Mouse (Mus musculus) MEL (cell line): ENCODE measurements around the gene Pqlc2. TPM values are rescaled to one million over a fixed set of nuclear protein-coding genes. Genes with fewer than 3 reads are reported as not detected.

Experiments used
- DNase-seq: peaks from one replicate; pipeline ENCODE4 v3.0.0; 2011; ENCODE audit warnings: low read depth, low spot score
- H3K27ac ChIP-seq: 2 replicates; pipeline ENCODE4 v1.5.1; 2012; ENCODE audit warnings: low read depth, mild to moderate bottlenecking, control low read depth, low read length, moderate library complexity; ENCODE audit not compliant: control insufficient read depth
- H3K27me3 ChIP-seq, 2 experiments: fragments of 150-350 bp in 1 of 2; sonication (generic) in 1 of 2; 2 replicates each; pipeline ENCODE4 v1.6.1; 2012; ENCODE audit warnings: low read length in 2 of 2, mild to moderate bottlenecking in 2 of 2, improper control_type of control experiment in 1 of 2, moderate library complexity in 1 of 2; ENCODE audit not compliant: insufficient read depth in 2 of 2, control insufficient read depth in 1 of 2
- H3K36me3 ChIP-seq, 2 experiments: 2 replicates each; pipeline ENCODE4 v1.6.1; 2012 to 2014; ENCODE audit warnings: low read length in 2 of 2, improper control_type of control experiment in 1 of 2, inconsistent platforms in 1 of 2, mild to moderate bottlenecking in 1 of 2; ENCODE audit not compliant: insufficient read depth in 2 of 2, control insufficient read depth in 1 of 2
- H3K4me1 ChIP-seq, 2 experiments: fragments of 150-350 bp in 1 of 2; sonication (generic) in 1 of 2; 2 replicates each; pipeline ENCODE4 v1.6.1; 2012; ENCODE audit warnings: low read length in 2 of 2, improper control_type of control experiment in 1 of 2, mild to moderate bottlenecking in 1 of 2; ENCODE audit not compliant: insufficient read depth in 2 of 2, control insufficient read depth in 1 of 2
- H3K4me3 ChIP-seq, 2 experiments: fragments of 150-350 bp in 1 of 2; sonication (generic) in 1 of 2; 2 replicates each; pipeline ENCODE4 v1.5.1; 2012; ENCODE audit warnings: low read depth in 2 of 2, low read length in 2 of 2, mild to moderate bottlenecking in 2 of 2, moderate library complexity in 2 of 2, control low read depth in 1 of 2, improper control_type of control experiment in 1 of 2; ENCODE audit not compliant: control insufficient read depth in 1 of 2, insufficient read depth in 1 of 2
- H3K79me2 ChIP-seq: 2 replicates; pipeline ENCODE4 v1.6.1; 2012; ENCODE audit warnings: mild to moderate bottlenecking, low read length, moderate library complexity; ENCODE audit not compliant: control insufficient read depth, poor library complexity, insufficient read depth
- H3K9ac ChIP-seq: 2 replicates; pipeline ENCODE4 v1.6.1; 2012; ENCODE audit warnings: low read depth, mild to moderate bottlenecking, control low read depth, low read length, moderate library complexity; ENCODE audit not compliant: control insufficient read depth, poor library complexity, severe bottlenecking
- H3K9me3 ChIP-seq: fragments of 150-350 bp; sonication (generic); replicated peaks from 2 replicates; pipeline ENCODE4 v1.6.1; 2012; ENCODE audit warnings: mild to moderate bottlenecking, low read length, improper control_type of control experiment, moderate library complexity; ENCODE audit not compliant: insufficient read depth
- BHLHE40 ChIP-seq: IDR thresholded peaks from 2 replicates; pipeline ENCODE4 v1.6.1; 2012; ENCODE audit warnings: low read depth, mild to moderate bottlenecking, inconsistent platforms, low read length, improper control_type of control experiment, borderline replicate concordance
- CHD1 ChIP-seq: IDR thresholded peaks from 2 replicates; pipeline ENCODE4 v1.6.1; 2012; ENCODE audit warnings: low read depth, mild to moderate bottlenecking, inconsistent platforms, low read length, improper control_type of control experiment
- CHD2 ChIP-seq: IDR thresholded peaks from 2 replicates; pipeline ENCODE4 v1.6.1; 2011; ENCODE audit warnings: low read length, improper control_type of control experiment
- CTCF ChIP-seq, 3 experiments: IDR thresholded peaks in 2 of 3; conservative IDR thresholded peaks in 1 of 3; 2 replicates each; pipeline ENCODE4 v1.5.1; 2011 to 2012; ENCODE audit warnings: low read length in 3 of 3, low read depth in 2 of 3, mild to moderate bottlenecking in 2 of 3, improper control_type of control experiment in 1 of 3, inconsistent platforms in 1 of 3, mixed read lengths in 1 of 3, moderate library complexity in 1 of 3; ENCODE audit not compliant: control insufficient read depth in 1 of 3, insufficient read depth in 1 of 3, poor library complexity in 1 of 3, severe bottlenecking in 1 of 3
- E2F4 ChIP-seq: IDR thresholded peaks from 2 replicates; pipeline ENCODE4 v1.6.1; 2011; ENCODE audit warnings: low read depth, low read length, improper control_type of control experiment, borderline replicate concordance
- ELF1 ChIP-seq: IDR thresholded peaks from 2 replicates; pipeline ENCODE4 v1.6.1; 2014; ENCODE audit warnings: low read depth, mild to moderate bottlenecking, inconsistent platforms, low read length, improper control_type of control experiment, moderate library complexity
- ETS1 ChIP-seq: IDR thresholded peaks from 2 replicates; pipeline ENCODE4 v1.6.1; 2012; ENCODE audit warnings: low read depth, mild to moderate bottlenecking, inconsistent platforms, low read length, improper control_type of control experiment, moderate library complexity
- GATA1 ChIP-seq: IDR thresholded peaks from 2 replicates; pipeline ENCODE4 v1.6.1; 2011; ENCODE audit warnings: low read depth, low read length, improper control_type of control experiment
- JUND ChIP-seq: IDR thresholded peaks from 2 replicates; pipeline ENCODE4 v1.6.1; 2011; ENCODE audit warnings: low read depth, mild to moderate bottlenecking, improper control_type of control experiment, low read length
- KAT2A ChIP-seq: conservative IDR thresholded peaks from 2 replicates; pipeline ENCODE4 v1.6.1; 2012; ENCODE audit warnings: low read depth, low read length, improper control_type of control experiment, inconsistent platforms
- MAFK ChIP-seq: IDR thresholded peaks from 2 replicates; pipeline ENCODE4 v1.6.1; 2011; ENCODE audit warnings: low read depth, mild to moderate bottlenecking, low read length, improper control_type of control experiment, borderline replicate concordance
- MAX ChIP-seq: IDR thresholded peaks from 2 replicates; pipeline ENCODE4 v1.6.1; 2011; ENCODE audit warnings: low read length, improper control_type of control experiment
- MYC ChIP-seq: IDR thresholded peaks from 2 replicates; pipeline ENCODE4 v1.6.1; 2011; ENCODE audit warnings: low read depth, mild to moderate bottlenecking, low read length, improper control_type of control experiment, moderate library complexity
- NRF1 ChIP-seq: IDR thresholded peaks from 2 replicates; pipeline ENCODE4 v1.6.1; 2014; ENCODE audit warnings: low read depth, mild to moderate bottlenecking, inconsistent platforms, low read length, improper control_type of control experiment, moderate library complexity; ENCODE audit not compliant: poor library complexity, insufficient read depth, severe bottlenecking
- POLR2A ChIP-seq, 2 experiments: IDR thresholded peaks; 2 replicates each; pipeline ENCODE4 v1.6.1; 2011 to 2012; ENCODE audit warnings: low read length in 2 of 2, mild to moderate bottlenecking in 2 of 2, control low read depth in 1 of 2, improper control_type of control experiment in 1 of 2, low read depth in 1 of 2, moderate library complexity in 1 of 2; ENCODE audit not compliant: control insufficient read depth in 1 of 2, insufficient read depth in 1 of 2, poor library complexity in 1 of 2
- POLR2AphosphoS2 ChIP-seq: IDR thresholded peaks from 2 replicates; pipeline ENCODE4 v1.6.1; 2011; ENCODE audit warnings: low read length, improper control_type of control experiment
- POLR2AphosphoS5 ChIP-seq: IDR thresholded peaks from 2 replicates; pipeline ENCODE4 v1.6.1; 2012; ENCODE audit warnings: low read depth, borderline replicate concordance, mild to moderate bottlenecking, inconsistent platforms, low read length, moderate library complexity, mixed read lengths
- SIN3A ChIP-seq: IDR thresholded peaks from 2 replicates; pipeline ENCODE4 v1.6.1; 2012; ENCODE audit warnings: low read length, improper control_type of control experiment, inconsistent platforms
- SMC3 ChIP-seq: IDR thresholded peaks from 2 replicates; pipeline ENCODE4 v1.6.1; 2011; ENCODE audit warnings: low read depth, low read length, improper control_type of control experiment
- TBP ChIP-seq: IDR thresholded peaks from 2 replicates; pipeline ENCODE4 v1.8.0; 2011; ENCODE audit warnings: low read depth, low read length, improper control_type of control experiment
- UBTF ChIP-seq: IDR thresholded peaks from 2 replicates; pipeline ENCODE4 v1.6.1; 2012; ENCODE audit warnings: low read depth, mild to moderate bottlenecking, inconsistent platforms, low read length, improper control_type of control experiment, moderate library complexity, borderline replicate concordance; ENCODE audit not compliant: insufficient read depth
- USF2 ChIP-seq, 2 experiments: IDR thresholded peaks; 2 replicates each; pipeline ENCODE4 v1.6.1; 2011 to 2012; ENCODE audit warnings: improper control_type of control experiment in 2 of 2, low read length in 2 of 2, borderline replicate concordance in 1 of 2, inconsistent platforms in 1 of 2, low read depth in 1 of 2, mild to moderate bottlenecking in 1 of 2; ENCODE audit not compliant: insufficient read depth in 1 of 2
- ZC3H11A ChIP-seq: IDR thresholded peaks from 2 replicates; pipeline ENCODE4 v1.6.1; 2012; ENCODE audit warnings: low read depth, mild to moderate bottlenecking, inconsistent platforms, low read length, improper control_type of control experiment
- ZKSCAN1 ChIP-seq: IDR thresholded peaks from 2 replicates; pipeline ENCODE4 v1.6.1; 2012; ENCODE audit warnings: low read depth, mild to moderate bottlenecking, inconsistent platforms, low read length, improper control_type of control experiment, moderate library complexity
- polyA plus RNA-seq, 2 experiments: library from polyadenylated mRNA; stranded (reverse) in 1 of 2; unstranded in 1 of 2; fragments of >175 nt in 1 of 2; fragments of >200 nt in 1 of 2; gene quantifications; 2 replicates each; pipeline versions ENCODE4 v1.2.1 to v1.2.4; 2012; ENCODE audit warnings: low replicate concordance in 2 of 2, low read depth in 1 of 2; ENCODE audit not compliant: insufficient read length in 2 of 2, insufficient read depth in 1 of 2, missing spikeins in 1 of 2
- total RNA-seq: library from RNA; depleted of rRNA; stranded (reverse); fragments of 300-350 nt; gene quantifications from 2 replicates; pipeline ENCODE4 v1.2.3, GENCODE M21; 2012

The Pqlc2 gene
- total and polyA plus RNA-seq, 3 experiments, result 5.2 to 12.0 TPM; not detected in 1

GRCm38 (mm10) chr4:139270168-139270567 is 40.3 kb downstream of the Pqlc2 start:
- Histone ChIP-seq H3K4me3 (no peak overlapping the region), H3K27me3 (no peaks in the 10 kb centered on the region), H3K9ac (no peak overlapping the region), H3K4me1 (no peaks in the 10 kb centered on the region), H3K79me2 (no peaks in the 10 kb centered on the region), H3K9me3 (no peaks in the 10 kb centered on the region), H3K36me3 (peaks cover 0 to 3% of the 10 kb centered on the region in 2 experiments; a peak in 2 of 4 replicates), H3K27ac (no peak overlapping the region)
- no peak for DNase-seq
- TF ChIP-seq ELF1 (no peak), MAFK (no peak), UBTF (no peak), ZKSCAN1 (no peak)
- TF ChIP-seq, all 39 proteins: peak for 0

GRCm38 (mm10) chr4:139268242-139268641 is 42.3 kb downstream of the Pqlc2 start:
- peaks cover 0 to 7% of the 10 kb centered on the region in 2 experiments; a peak in 2 of 4 replicates for H3K36me3 ChIP-seq
- no peak overlapping the region for H3K27ac ChIP-seq

GRCm38 (mm10) chr4:139267335-139267734 is 43.2 kb downstream of the Pqlc2 start:
- H3K27ac ChIP-seq, result no peak overlapping the region
- peaks cover 0 to 10% of the 10 kb centered on the region in 2 experiments; a peak in 2 of 4 replicates for H3K36me3 ChIP-seq
- TF ChIP-seq BHLHE40 (no peak), UBTF (no peak), POLR2AphosphoS5 (no peak), POLR2A (IDR thresholded peaks at IDR 0.05; ENCODE audit: control insufficient read depth in 1 of 2, insufficient read depth in 1 of 2, low read depth in 1 of 2, low read length in 2 of 2, poor library complexity in 1 of 2) (no peak), GATA1 (no peak)
- H3K79me2 ChIP-seq, result no peaks in the 10 kb centered on the region
- no peaks in the 10 kb centered on the region for H3K9me3 ChIP-seq
- H3K4me1 ChIP-seq, result no peaks in the 10 kb centered on the region
- no peaks in the 10 kb centered on the region for H3K27me3 ChIP-seq
- no peak overlapping the region for H3K4me3 ChIP-seq
- no peak overlapping the region for H3K9ac ChIP-seq
- no peak for DNase-seq

More at GRCm38 (mm10) chr4:139268242-139268641, 42.3 kb downstream of the Pqlc2 start:
- DNase-seq, result no peak
- H3K79me2 ChIP-seq, result no peaks in the 10 kb centered on the region
- H3K27me3 ChIP-seq, result no peaks in the 10 kb centered on the region
- TF ChIP-seq KAT2A (no peak), ETS1 (no peak), MYC (no peak), MAX (no peak), CHD1 (no peak), CTCF (IDR thresholded peaks at IDR 0.05 in 2 of 3, conservative IDR thresholded peaks at IDR 0.05 in 1 of 3; ENCODE audit: control insufficient read depth in 1 of 3, insufficient read depth in 1 of 3, low read depth in 2 of 3, low read length in 3 of 3, poor library complexity in 1 of 3, severe bottlenecking in 1 of 3) (no peak), SMC3 (no peak), MAFK (no peak), BHLHE40 (no peak), NRF1 (no peak), POLR2AphosphoS2 (no peak), USF2 (IDR thresholded peaks at IDR 0.05; ENCODE audit: borderline replicate concordance in 1 of 2, insufficient read depth in 1 of 2, low read depth in 1 of 2, low read length in 2 of 2) (no peak), TBP (no peak), ELF1 (no peak), JUND (no peak), ZC3H11A (no peak), SIN3A (no peak), CHD2 (no peak), E2F4 (no peak)
- no peaks in the 10 kb centered on the region for H3K4me1 ChIP-seq
- H3K9me3 ChIP-seq, result no peaks in the 10 kb centered on the region
- H3K9ac ChIP-seq, result no peak overlapping the region
- no peak overlapping the region for H3K4me3 ChIP-seq
